ENCODE assay signal across 15 mouse cellular contexts in the genomic region with DNA sequence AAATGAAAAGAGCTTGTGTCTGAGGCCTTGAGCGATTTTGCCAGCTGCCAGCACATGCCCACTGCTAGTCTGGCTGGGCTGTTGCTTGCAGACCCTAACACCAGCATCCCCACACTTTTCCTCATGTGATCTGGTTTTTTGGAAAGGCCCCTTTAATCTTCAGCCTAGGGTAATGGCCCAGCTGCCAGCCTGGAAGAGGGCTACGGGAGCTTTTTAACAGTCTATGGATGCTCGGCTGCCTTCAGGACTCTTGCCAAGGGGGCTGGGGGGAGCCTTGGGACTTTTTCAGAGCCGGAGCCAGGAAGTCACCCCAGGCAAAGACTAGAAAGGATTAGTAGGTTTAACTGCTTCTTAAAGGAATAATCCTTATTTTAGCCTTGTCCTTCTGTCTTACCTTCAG. TPM values are rescaled to one million over a fixed set of nuclear protein-coding genes. Genes with fewer than 3 reads are reported as not detected.
DNase-seq lines count a peak whose midpoint lies in the region; ATAC-seq and TF ChIP-seq lines count a peak whose summit lies in the region.
"Had no signal": no experiment of that assay in that cellular context is flagged by ENCODE, and none has a peak within 500 bp of the region (broad histone marks: within the 10 kb centered on the region; RNA-seq: fewer than 3 reads in every experiment).

No protein-coding gene starts in this region.

- peak; percentile 19 for DNase-seq in embryo, embryonic 11 days
- DNase-seq in embryo, embryonic 10.5 days (ENCODE audit: low spot score) = no peak
- DNase-seq in embryonic facial prominence, embryonic 10.5 days (ENCODE audit: low spot score) = peak; percentile 40
- DNase-seq in urinary bladder, postnatal 10 days (ENCODE audit: low spot score) = no peak
- no peak for DNase-seq in lung, adult 2 months
- DNase-seq: cerebellum, adult 9-11 months; heart, adult 2 months; heart, postnatal 10 days; kidney, adult 11 months; kidney, postnatal 4 days; thymus, postnatal 14 days had no signal

- H3K4me1 ChIP-seq in embryonic facial prominence, embryonic 10.5 days = peaks cover 35% of the 10 kb centered on the region
- peaks cover 7% of the 10 kb centered on the region for H3K4me1 ChIP-seq in forebrain, embryonic 16.5 days (replicated peaks; ENCODE audit: control insufficient read depth, insufficient read depth, low read length)
- peaks cover 8% of the 10 kb centered on the region for H3K4me1 ChIP-seq in limb, embryonic 15.5 days
- H3K4me1 ChIP-seq in kidney, embryonic 14.5 days (ENCODE audit: control insufficient read depth, insufficient read depth, low read length) = no peaks in the 10 kb centered on the region
- H3K4me1 ChIP-seq in lung, adult 2 months (ENCODE audit: control insufficient read depth, insufficient read depth, low read length) = no peaks in the 10 kb centered on the region

- TF ChIP-seq POLR2A in lung, adult 2 months (IDR thresholded peaks at IDR 0.05; ENCODE audit: borderline replicate concordance, extremely low read depth, low read depth, low read length) = no peak

- TF ChIP-seq CTCF in lung, adult 2 months (IDR thresholded peaks at IDR 0.05; ENCODE audit: insufficient read depth, low read length) = no peak

- no peak overlapping the region for H3K4me2 ChIP-seq in forebrain, embryonic 16.5 days (ENCODE audit: low read length)
- H3K4me2 ChIP-seq in limb, embryonic 15.5 days = no peak overlapping the region
- no peak overlapping the region for H3K4me2 ChIP-seq in kidney, embryonic 14.5 days (replicated peaks; ENCODE audit: low read depth, low read length)

- peaks cover 42% of the 10 kb centered on the region for H3K27me3 ChIP-seq in embryonic facial prominence, embryonic 10.5 days (replicated peaks; ENCODE audit: low read depth, poor library complexity, severe bottlenecking)
- H3K27me3 ChIP-seq in forebrain, embryonic 16.5 days (replicated peaks; ENCODE audit: control insufficient read depth, insufficient read depth, low read length) = 0 out of 2 replicates have a peak, but pooled peaks cover 2% of the 10 kb centered on the region
- H3K27me3 ChIP-seq in limb, embryonic 15.5 days = peaks cover 15% of the 10 kb centered on the region
- no peaks in the 10 kb centered on the region for H3K27me3 ChIP-seq in kidney, embryonic 14.5 days (ENCODE audit: control insufficient read depth, insufficient read depth, low read length)

- H3K9me3 ChIP-seq in embryonic facial prominence, embryonic 10.5 days = no peaks in the 10 kb centered on the region
- no peaks in the 10 kb centered on the region for H3K9me3 ChIP-seq in forebrain, embryonic 16.5 days (ENCODE audit: control insufficient read depth, low read length)
- no peaks in the 10 kb centered on the region for H3K9me3 ChIP-seq in limb, embryonic 15.5 days
- H3K9me3 ChIP-seq in kidney, embryonic 14.5 days (ENCODE audit: control insufficient read depth, low read length) = no peaks in the 10 kb centered on the region

- H3K9ac ChIP-seq in forebrain, embryonic 16.5 days (replicated peaks; ENCODE audit: low read depth, low read length) = no peak overlapping the region
- H3K9ac ChIP-seq in limb, embryonic 15.5 days = no peak overlapping the region
- H3K9ac ChIP-seq in kidney, embryonic 14.5 days (ENCODE audit: low read depth, low read length) = no peak overlapping the region

- ATAC-seq in forebrain, embryonic 16.5 days = peak; percentile 49
- no peak for ATAC-seq in limb, embryonic 15.5 days (ENCODE audit: insufficient number of reproducible peaks, low FRiP score, low TSS enrichment, low read depth)
- ATAC-seq in kidney, embryonic 14.5 days (ENCODE audit: low FRiP score, low TSS enrichment) = no peak

- 28% methylated on average over 4 of the region's 4 CpGs for WGBS in embryonic facial prominence, embryonic 10.5 days
- WGBS in forebrain, embryonic 16.5 days = 14% methylated on average over 4 of the region's 4 CpGs
- WGBS in limb, embryonic 15.5 days = 15% methylated on average over 4 of the region's 4 CpGs
- 33% methylated on average over 4 of the region's 4 CpGs for WGBS in kidney, embryonic 14.5 days
- WGBS in lung, adult 2 months = 48% methylated on average over 4 of the region's 4 CpGs

- peak overlapping the region; percentile 78 for H3K27ac ChIP-seq in embryonic facial prominence, embryonic 10.5 days (replicated peaks)
- H3K27ac ChIP-seq in forebrain, embryonic 16.5 days (ENCODE audit: low read length) = no peak overlapping the region
- peak overlapping the region; percentile 3; the same call in 1 of the 2 replicates for H3K27ac ChIP-seq in limb, embryonic 15.5 days
- no peak overlapping the region for H3K27ac ChIP-seq in kidney, embryonic 14.5 days (ENCODE audit: low read depth, low read length)
- H3K27ac ChIP-seq: heart, adult 2 months had no signal

- peak overlapping the region; percentile 4; the same call in 1 of the 2 replicates for H3K4me3 ChIP-seq in embryonic facial prominence, embryonic 10.5 days
- no peak overlapping the region for H3K4me3 ChIP-seq in forebrain, embryonic 16.5 days (replicated peaks; ENCODE audit: low read length)
- H3K4me3 ChIP-seq in limb, embryonic 15.5 days = no peak overlapping the region
- H3K4me3 ChIP-seq in kidney, embryonic 14.5 days (ENCODE audit: low read length) = no peak overlapping the region
- no peak overlapping the region for H3K4me3 ChIP-seq in lung, adult 2 months (replicated peaks; ENCODE audit: extremely low read depth, low read depth, low read length)
- H3K4me3 ChIP-seq: heart, adult 2 months had no signal

- H3K36me3 ChIP-seq in embryonic facial prominence, embryonic 10.5 days (replicated peaks) = no peaks in the 10 kb centered on the region
- H3K36me3 ChIP-seq in forebrain, embryonic 16.5 days (ENCODE audit: control insufficient read depth, insufficient read depth) = no peaks in the 10 kb centered on the region
- no peaks in the 10 kb centered on the region for H3K36me3 ChIP-seq in limb, embryonic 15.5 days
- no peaks in the 10 kb centered on the region for H3K36me3 ChIP-seq in kidney, embryonic 14.5 days (ENCODE audit: control insufficient read depth, insufficient read depth, low read length)

RNA-seq across cellular contexts. Expression of gene 1110017D15Rik, which starts 3.8 kb away (rescaled TPM):
- polyA plus RNA-seq in embryonic facial prominence, embryonic 10.5 days (2016; fragmentation: Nextera tagmentation; extraction: Ambion mirVana) = 5.3 and 6.1 TPM in 2 replicates
- polyA plus RNA-seq in forebrain, embryonic 16.5 days (2015; fragmentation: Nextera tagmentation; extraction: Ambion mirVana) = 8.8 and 11.1 TPM in 2 replicates
- 0.88 and 1.1 TPM in 2 replicates for polyA plus RNA-seq in limb, embryonic 15.5 days (2015; fragmentation: Nextera tagmentation; extraction: Ambion mirVana)
- polyA plus RNA-seq in kidney, embryonic 14.5 days (2014; fragmentation: Nextera tagmentation; extraction: Ambion mirVana) = 0.93 and 1.0 TPM in 2 replicates
- 40.8 and 50.3 TPM in 2 replicates for polyA plus RNA-seq in lung, adult 2 months (2012; rRNA removed)
- polyA plus RNA-seq: liver, adult 2 months had no signal

RNA-seq across cellular contexts. Expression of gene AI464131, which starts 10.4 kb away (rescaled TPM):
- 5.7 and 8.9 TPM in 2 replicates for polyA plus RNA-seq in embryonic facial prominence, embryonic 10.5 days (2016; fragmentation: Nextera tagmentation; extraction: Ambion mirVana)
- 2.8 and 3.4 TPM in 2 replicates for polyA plus RNA-seq in forebrain, embryonic 16.5 days (2015; fragmentation: Nextera tagmentation; extraction: Ambion mirVana)
- 6.6 and 11.9 TPM in 2 replicates for polyA plus RNA-seq in limb, embryonic 15.5 days (2015; fragmentation: Nextera tagmentation; extraction: Ambion mirVana)
- polyA plus RNA-seq in kidney, embryonic 14.5 days (2014; fragmentation: Nextera tagmentation; extraction: Ambion mirVana) = 3.8 and 8.9 TPM in 2 replicates
- polyA plus RNA-seq in lung, adult 2 months (2012; rRNA removed) = 14.0 and 14.1 TPM in 2 replicates

RNA-seq across cellular contexts. Expression of gene Nudt2, which starts 48.4 kb away (rescaled TPM):
- 55.4 and 61.4 TPM in 2 replicates for polyA plus RNA-seq in embryonic facial prominence, embryonic 10.5 days (2016; fragmentation: Nextera tagmentation; extraction: Ambion mirVana)
- 68.2 and 71.7 TPM in 2 replicates for polyA plus RNA-seq in forebrain, embryonic 16.5 days (2015; fragmentation: Nextera tagmentation; extraction: Ambion mirVana)
- 45.5 and 46.4 TPM in 2 replicates for polyA plus RNA-seq in limb, embryonic 15.5 days (2015; fragmentation: Nextera tagmentation; extraction: Ambion mirVana)
- polyA plus RNA-seq in kidney, embryonic 14.5 days (2014; fragmentation: Nextera tagmentation; extraction: Ambion mirVana) = 61.5 and 75.7 TPM in 2 replicates
- polyA plus RNA-seq in lung, adult 2 months (2012; rRNA removed) = 7.2 and 11.7 TPM in 2 replicates

RNA-seq across cellular contexts. Expression of gene Kif24, which starts 48.6 kb away (rescaled TPM):
- polyA plus RNA-seq in embryonic facial prominence, embryonic 10.5 days (2016; fragmentation: Nextera tagmentation; extraction: Ambion mirVana) = 13.7 and 15.1 TPM in 2 replicates
- polyA plus RNA-seq in forebrain, embryonic 16.5 days (2015; fragmentation: Nextera tagmentation; extraction: Ambion mirVana) = 3.7 and 4.9 TPM in 2 replicates
- 5.8 and 7.2 TPM in 2 replicates for polyA plus RNA-seq in limb, embryonic 15.5 days (2015; fragmentation: Nextera tagmentation; extraction: Ambion mirVana)
- 8.5 and 9.3 TPM in 2 replicates for polyA plus RNA-seq in kidney, embryonic 14.5 days (2014; fragmentation: Nextera tagmentation; extraction: Ambion mirVana)
- 0.95 and 1.2 TPM in 2 replicates for polyA plus RNA-seq in lung, adult 2 months (2012; rRNA removed)

RNA-seq across cellular contexts. Expression of gene Fam219a, which starts 56.0 kb away (rescaled TPM):
- 2.0 and 2.6 TPM in 2 replicates for polyA plus RNA-seq in embryonic facial prominence, embryonic 10.5 days (2016; fragmentation: Nextera tagmentation; extraction: Ambion mirVana)
- polyA plus RNA-seq in forebrain, embryonic 16.5 days (2015; fragmentation: Nextera tagmentation; extraction: Ambion mirVana) = 13.7 and 14.2 TPM in 2 replicates
- 2.7 and 2.8 TPM in 2 replicates for polyA plus RNA-seq in limb, embryonic 15.5 days (2015; fragmentation: Nextera tagmentation; extraction: Ambion mirVana)
- 2.2 and 2.7 TPM in 2 replicates for polyA plus RNA-seq in kidney, embryonic 14.5 days (2014; fragmentation: Nextera tagmentation; extraction: Ambion mirVana)
- polyA plus RNA-seq in lung, adult 2 months (2012; rRNA removed) = 63.5 and 94.2 TPM in 2 replicates

Comparison
In these comparisons a context has a peak if more than half of its experiments do, and no peak if none do; other contexts are left out.
1. DNase-seq: peak in embryo, embryonic 11 days (single experiment) and embryonic facial prominence, embryonic 10.5 days (single experiment); none in embryo, embryonic 10.5 days (single experiment), urinary bladder, postnatal 10 days (single experiment) and lung, adult 2 months (single experiment).
2. H3K27ac ChIP-seq: peak in embryonic facial prominence, embryonic 10.5 days (single experiment) and limb, embryonic 15.5 days (single experiment); none in forebrain, embryonic 16.5 days (single experiment) and kidney, embryonic 14.5 days (single experiment).